Mouse (Mus musculus): ENCODE results near the gene Ccdc114.

GRCm38 (mm10) chr7:45928626-45929295, 4.9 kb downstream of the Ccdc114 start:
- TF ChIP-seq CTCF (IDR thresholded peaks at IDR 0.05) (no peak), EP300 (IDR thresholded peaks at IDR 0.05) (no peak)

All from lung, postnatal 0 days (tissue).